Mouse (Mus musculus) heart, embryonic 16.5 days (tissue): Measurements from ENCODE around the gene Thra. TPM values are rescaled to one million over a fixed set of nuclear protein-coding genes. Genes with fewer than 3 reads are reported as not detected.
"Not testable (repeated sequence)": the region's sequence is repeated elsewhere in the genome, so short reads cannot be mapped to it uniquely, and the experiment has no call there.

Source experiments
- ATAC-seq: fragments of 200-750 bp; cut with Nextera tagmentation; replicated peaks from 2 replicates; pipeline ENCODE4 v1.8.0; 2017; ENCODE audit warnings: moderate number of reproducible peaks; ENCODE audit not compliant: insufficient read depth, low FRiP score; ENCODE audit errors: extremely low read depth
- H3K27ac ChIP-seq: fragments of 300-500 bp; sonication (generic); 2 replicates; pipeline ENCODE4 v1.5.1; 2014; ENCODE audit warnings: mild to moderate bottlenecking, low read length, control low read depth, moderate library complexity
- H3K27me3 ChIP-seq: fragments of 300-500 bp; sonication (generic); 2 replicates; pipeline ENCODE4 v1.6.1; 2014; ENCODE audit warnings: low read length, mixed read lengths; ENCODE audit not compliant: control insufficient read depth, insufficient read depth
- H3K36me3 ChIP-seq: fragments of 300-500 bp; sonication (generic); 2 replicates; pipeline ENCODE4 v1.6.1; 2014; ENCODE audit not compliant: control insufficient read depth, insufficient read depth
- H3K4me1 ChIP-seq: fragments of 300-500 bp; sonication (generic); 2 replicates; pipeline ENCODE4 v1.6.1; 2014; ENCODE audit warnings: low read length, mixed read lengths; ENCODE audit not compliant: control insufficient read depth, insufficient read depth
- H3K4me2 ChIP-seq: fragments of 300-500 bp; sonication (generic); 2 replicates; pipeline ENCODE4 v1.6.1; 2014; ENCODE audit warnings: low read depth, mild to moderate bottlenecking, control low read depth, low read length
- H3K4me3 ChIP-seq: fragments of 300-500 bp; sonication (generic); 2 replicates; pipeline ENCODE4 v1.5.1; 2014; ENCODE audit warnings: mild to moderate bottlenecking, control low read depth, low read length
- H3K9ac ChIP-seq: fragments of 300-500 bp; sonication (generic); 2 replicates; pipeline ENCODE4 v1.6.1; 2014; ENCODE audit warnings: low read length, control low read depth
- H3K9me3 ChIP-seq: fragments of 300-500 bp; sonication (generic); replicated peaks from 2 replicates; pipeline ENCODE4 v1.6.1; 2016; ENCODE audit warnings: low read length; ENCODE audit not compliant: control insufficient read depth
- WGBS: fragments of 180-500 bp; shearing (Covaris S2); extraction: QIAGEN DNeasy Blood & Tissue Kit; methylation state at CpG from one replicate; pipeline ENCODE4 v1.1.7; 2014; 5-methylcytosine and 5-hydroxymethylcytosine counted together
- polyA plus RNA-seq: library from polyadenylated mRNA; unstranded; fragments of >200 nt; fragmentation: Nextera tagmentation; extraction: Ambion mirVana; gene quantifications from 2 replicates; pipeline ENCODE4 v1.2.1, GENCODE M21; 2015

Gene Thra
- polyA plus RNA-seq, 1 experiment from 2014 or later: 37.5 TPM

GRCm38 (mm10) chr11:98729119-98729588, 11.3 kb upstream of the Thra start, which contains the start of gene Med24:
Gene Med24 (minus strand): TSS chr11:98729435.
- Histone ChIP-seq H3K36me3 (peaks cover 16% of the 10 kb centered on the region), H3K4me1 (peaks cover 7% of the 10 kb centered on the region), H3K4me3 (peak within 1 kb of the TSS; percentile 89), H3K9ac (peak within 1 kb of the TSS; percentile 80), H3K27ac (peak within 1 kb of the TSS; percentile 66), H3K9me3 (peaks cover 2% of the 10 kb centered on the region), H3K4me2 (peak within 1 kb of the TSS; percentile 75), H3K27me3 (no peaks in the 10 kb centered on the region)
- ATAC-seq: peak; percentile 94
- WGBS: under 1% methylated on average over 16 of the region's 16 CpGs

GRCm38 (mm10) chr11:98730727-98731126, 9.7 kb upstream of the Thra start:
- WGBS: 43% methylated on average over 4 of the region's 4 CpGs
- no peak overlapping the region for H3K4me2 ChIP-seq
- H3K27me3 ChIP-seq: no peaks in the 10 kb centered on the region
- H3K9ac ChIP-seq: no peak overlapping the region
- peaks cover 5% of the 10 kb centered on the region for H3K9me3 ChIP-seq
- no peak overlapping the region for H3K4me3 ChIP-seq
- H3K36me3 ChIP-seq: peaks cover 15% of the 10 kb centered on the region; the same call in 1 of the 2 replicates
- no peak for ATAC-seq
- peaks cover 7% of the 10 kb centered on the region for H3K4me1 ChIP-seq
- no peak overlapping the region for H3K27ac ChIP-seq

- 51% methylated on average over 5 of the region's 5 CpGs for WGBS
- Histone ChIP-seq H3K9me3 (peaks cover 5% of the 10 kb centered on the region), H3K4me2 (no peak overlapping the region), H3K4me1 (peaks cover 7% of the 10 kb centered on the region), H3K4me3 (no peak overlapping the region), H3K36me3 (peaks cover 12% of the 10 kb centered on the region; the same call in 1 of the 2 replicates), H3K9ac (no peak overlapping the region), H3K27me3 (no peaks in the 10 kb centered on the region), H3K27ac (no peak overlapping the region)
- no peak for ATAC-seq
These were observed 9.3 kb upstream of the Thra start for GRCm38 (mm10) chr11:98731134-98731533.

GRCm38 (mm10) chr11:98734020-98734419, 6.4 kb upstream of the Thra start:
- Histone ChIP-seq H3K4me2 (no peak overlapping the region), H3K27ac (no peak overlapping the region), H3K4me3 (no peak overlapping the region), H3K9ac (no peak overlapping the region), H3K27me3 (no peaks in the 10 kb centered on the region), H3K36me3 (0 out of 2 replicates have a peak, but pooled peaks cover 3% of the 10 kb centered on the region), H3K4me1 (peaks cover 7% of the 10 kb centered on the region), H3K9me3 (peaks cover 5% of the 10 kb centered on the region)
- WGBS: 77% methylated on average over 3 of the region's 3 CpGs
- ATAC-seq: no peak

- Histone ChIP-seq H3K9ac (no peak overlapping the region), H3K4me3 (no peak overlapping the region), H3K4me1 (peaks cover 11% of the 10 kb centered on the region), H3K27me3 (no peaks in the 10 kb centered on the region), H3K4me2 (no peak overlapping the region), H3K9me3 (peaks cover 5% of the 10 kb centered on the region), H3K36me3 (0 out of 2 replicates have a peak, but pooled peaks cover 3% of the 10 kb centered on the region), H3K27ac (no peak overlapping the region)
- ATAC-seq: no peak
- WGBS: 83% methylated on average over 4 of the region's 4 CpGs
These were observed 5.3 kb upstream of the Thra start for GRCm38 (mm10) chr11:98735111-98735510.

GRCm38 (mm10) chr11:98736176-98736575, 4.3 kb upstream of the Thra start:
- Histone ChIP-seq H3K27me3 (no peaks in the 10 kb centered on the region), H3K36me3 (0 out of 2 replicates have a peak, but pooled peaks cover 3% of the 10 kb centered on the region), H3K4me3 (no peak overlapping the region), H3K9ac (no peak overlapping the region), H3K4me1 (peaks cover 14% of the 10 kb centered on the region), H3K9me3 (peaks cover 5% of the 10 kb centered on the region), H3K27ac (no peak overlapping the region), H3K4me2 (no peak overlapping the region)
- WGBS: 74% methylated on average over 1 of the region's 1 CpGs
- no peak for ATAC-seq

GRCm38 (mm10) chr11:98737220-98737619, 3.2 kb upstream of the Thra start:
- ATAC-seq: not testable (repeated sequence)
- H3K4me1 ChIP-seq: peaks cover 14% of the 10 kb centered on the region

GRCm38 (mm10) chr11:98738428-98738911, 2.0 kb upstream of the Thra start:
- Histone ChIP-seq H3K27ac (no peak overlapping the region), H3K4me1 (peaks cover 21% of the 10 kb centered on the region), H3K9ac (no peak overlapping the region), H3K4me2 (no peak overlapping the region), H3K27me3 (no peaks in the 10 kb centered on the region), H3K9me3 (peaks cover 5% of the 10 kb centered on the region), H3K36me3 (0 out of 2 replicates have a peak, but pooled peaks cover 3% of the 10 kb centered on the region), H3K4me3 (no peak overlapping the region)
- no peak for ATAC-seq
- 53% methylated on average over 4 of the region's 4 CpGs for WGBS

More at GRCm38 (mm10) chr11:98737220-98737619, 3.2 kb upstream of the Thra start:
- not testable (repeated sequence) for H3K9me3 ChIP-seq, H3K4me2 ChIP-seq, H3K4me3 ChIP-seq, H3K9ac ChIP-seq, H3K27me3 ChIP-seq, H3K27ac ChIP-seq, H3K36me3 ChIP-seq
- WGBS: 88% methylated on average over 2 of the region's 2 CpGs

GRCm38 (mm10) chr11:98738925-98739324, 1.5 kb upstream of the Thra start:
- H3K27ac ChIP-seq: no peak overlapping the region; the same call in 1 of the 2 replicates
- WGBS: 69% methylated on average over 7 of the region's 9 CpGs

More at GRCm38 (mm10) chr11:98738925-98739324, 1.5 kb upstream of the Thra start:
- Histone ChIP-seq H3K4me1 (peaks cover 25% of the 10 kb centered on the region), H3K27me3 (no peaks in the 10 kb centered on the region), H3K36me3 (0 out of 2 replicates have a peak, but pooled peaks cover 3% of the 10 kb centered on the region), H3K4me2 (no peak overlapping the region), H3K9ac (no peak overlapping the region), H3K4me3 (no peak overlapping the region), H3K9me3 (peaks cover 5% of the 10 kb centered on the region)
- ATAC-seq: no peak
